Mouse (Mus musculus) limb, embryonic 10.5 days (tissue): ENCODE results near the gene Gm10234. TPM values are rescaled to one million over a fixed set of nuclear protein-coding genes. Genes with fewer than 3 reads are reported as not detected.

Experiments
- DNase-seq: peaks from one replicate; pipeline ENCODE4 v3.0.0-alpha.2; 2017; ENCODE audit warnings: low spot score
- H3K27ac ChIP-seq: fragments of 300-500 bp; sonication (generic); 2 replicates; pipeline ENCODE4 v1.5.1; 2016; ENCODE audit warnings: mild to moderate bottlenecking
- H3K27me3 ChIP-seq: fragments of 300-500 bp; sonication (generic); 2 replicates; pipeline ENCODE4 v1.6.1; 2016; ENCODE audit warnings: low read depth, mild to moderate bottlenecking; ENCODE audit not compliant: poor library complexity, severe bottlenecking
- H3K36me3 ChIP-seq: fragments of 300-500 bp; sonication (generic); 2 replicates; pipeline ENCODE4 v1.6.1; 2016; ENCODE audit warnings: mild to moderate bottlenecking, moderate library complexity
- H3K4me1 ChIP-seq: fragments of 300-500 bp; sonication (generic); 2 replicates; pipeline ENCODE4 v1.6.1; 2016
- H3K4me3 ChIP-seq: fragments of 300-500 bp; sonication (generic); 2 replicates; pipeline ENCODE4 v1.5.1; 2016; ENCODE audit warnings: mild to moderate bottlenecking, moderate library complexity
- H3K9me3 ChIP-seq: fragments of 300-500 bp; sonication (generic); replicated peaks from 2 replicates; pipeline ENCODE4 v1.6.1; 2016; ENCODE audit warnings: mild to moderate bottlenecking
- WGBS: fragments of 180-500 bp; shearing (Covaris S2); methylation state at CpG from one replicate; pipeline ENCODE4 v1.1.7; 2016; 5-methylcytosine and 5-hydroxymethylcytosine counted together
- polyA plus RNA-seq: library from polyadenylated mRNA; unstranded; fragments of >200 nt; fragmentation: Nextera tagmentation; extraction: Ambion mirVana; gene quantifications from 2 replicates; pipeline ENCODE4 v1.2.1, GENCODE M21; 2016

Gm10234 gene
- polyA plus RNA-seq: not detected in 2 replicates

- H3K9me3 ChIP-seq: no peaks in the 10 kb centered on the region
- no peaks in the 10 kb centered on the region for H3K36me3 ChIP-seq
- no peak for DNase-seq
- no peaks in the 10 kb centered on the region for H3K4me1 ChIP-seq
- peaks cover 6% of the 10 kb centered on the region; the same call in 1 of the 2 replicates for H3K27me3 ChIP-seq
- no peak within 1 kb of the TSS for H3K4me3 ChIP-seq
- no peak within 1 kb of the TSS for H3K27ac ChIP-seq
These were observed at the start of gene Gm10234 for GRCm38 (mm10) chr6:95321812-95322211. Gene Gm10234, plus strand, starts transcription at chr6:95322112.

- Histone ChIP-seq H3K27ac (no peak overlapping the region), H3K9me3 (no peaks in the 10 kb centered on the region), H3K36me3 (no peaks in the 10 kb centered on the region), H3K27me3 (no peaks in the 10 kb centered on the region), H3K4me1 (no peaks in the 10 kb centered on the region), H3K4me3 (no peak overlapping the region)
- no peak for DNase-seq
- WGBS: 91% methylated on average over 1 of the region's 1 CpGs
These were observed 44.3 kb upstream of the Gm10234 start for GRCm38 (mm10) chr6:95277633-95278032.

GRCm38 (mm10) chr6:95296025-95296424 is 25.9 kb upstream of the Gm10234 start:
- Histone ChIP-seq H3K27ac (no peak overlapping the region), H3K27me3 (no peaks in the 10 kb centered on the region), H3K9me3 (no peaks in the 10 kb centered on the region), H3K4me1 (no peaks in the 10 kb centered on the region), H3K4me3 (no peak overlapping the region), H3K36me3 (no peaks in the 10 kb centered on the region)
- WGBS: 91% methylated on average over 4 of the region's 4 CpGs
- DNase-seq: no peak

- no peak overlapping the region for H3K4me3 ChIP-seq
- no peak for DNase-seq
- H3K27me3 ChIP-seq: no peaks in the 10 kb centered on the region
- H3K27ac ChIP-seq: no peak overlapping the region
- no peaks in the 10 kb centered on the region for H3K4me1 ChIP-seq
- WGBS: 80% methylated on average over 3 of the region's 3 CpGs
- H3K9me3 ChIP-seq: no peaks in the 10 kb centered on the region
- H3K36me3 ChIP-seq: no peaks in the 10 kb centered on the region
These were observed 23.5 kb upstream of the Gm10234 start for GRCm38 (mm10) chr6:95298387-95298786.

GRCm38 (mm10) chr6:95300658-95301057 is 21.3 kb upstream of the Gm10234 start:
- 76% methylated on average over 2 of the region's 2 CpGs for WGBS
- H3K4me1 ChIP-seq: no peaks in the 10 kb centered on the region
- no peak overlapping the region for H3K4me3 ChIP-seq
- DNase-seq: no peak
- H3K36me3 ChIP-seq: no peaks in the 10 kb centered on the region
- H3K9me3 ChIP-seq: no peaks in the 10 kb centered on the region
- no peak overlapping the region for H3K27ac ChIP-seq
- no peaks in the 10 kb centered on the region for H3K27me3 ChIP-seq

DNA sequence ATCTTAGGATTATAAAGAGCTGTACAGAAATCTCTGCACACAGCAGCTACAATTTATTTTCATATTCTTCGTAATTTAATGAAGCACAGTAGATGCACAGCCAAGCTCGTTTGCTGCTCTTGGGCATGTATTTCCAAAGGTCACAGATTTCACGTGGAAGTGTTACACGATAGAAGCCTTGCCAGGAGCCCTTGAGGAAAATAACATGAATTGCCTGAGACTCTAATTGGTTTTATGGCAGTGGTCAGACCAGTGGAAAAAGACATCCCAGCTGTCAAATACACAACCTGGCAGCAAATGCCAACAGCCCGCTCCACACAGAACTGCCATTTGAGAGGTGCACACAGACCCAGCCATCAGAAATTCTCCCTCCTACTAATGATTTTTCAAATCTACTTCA is 9.3 kb downstream of the Gm10234 start:
- no peaks in the 10 kb centered on the region for H3K27me3 ChIP-seq
- WGBS: 71% methylated on average over 5 of the region's 5 CpGs
- H3K27ac ChIP-seq: no peak overlapping the region
- no peaks in the 10 kb centered on the region for H3K36me3 ChIP-seq
- peaks cover 31% of the 10 kb centered on the region for H3K4me1 ChIP-seq
- no peak overlapping the region for H3K4me3 ChIP-seq
- no peak for DNase-seq
- H3K9me3 ChIP-seq: no peaks in the 10 kb centered on the region

GRCm38 (mm10) chr6:95334781-95335180 is 12.9 kb downstream of the Gm10234 start:
- Histone ChIP-seq H3K36me3 (no peaks in the 10 kb centered on the region), H3K4me1 (peaks cover 31% of the 10 kb centered on the region), H3K4me3 (no peak overlapping the region), H3K27me3 (no peaks in the 10 kb centered on the region), H3K9me3 (no peaks in the 10 kb centered on the region), H3K27ac (no peak overlapping the region)
- DNase-seq: no peak
- 89% methylated on average over 6 of the region's 6 CpGs for WGBS

DNA sequence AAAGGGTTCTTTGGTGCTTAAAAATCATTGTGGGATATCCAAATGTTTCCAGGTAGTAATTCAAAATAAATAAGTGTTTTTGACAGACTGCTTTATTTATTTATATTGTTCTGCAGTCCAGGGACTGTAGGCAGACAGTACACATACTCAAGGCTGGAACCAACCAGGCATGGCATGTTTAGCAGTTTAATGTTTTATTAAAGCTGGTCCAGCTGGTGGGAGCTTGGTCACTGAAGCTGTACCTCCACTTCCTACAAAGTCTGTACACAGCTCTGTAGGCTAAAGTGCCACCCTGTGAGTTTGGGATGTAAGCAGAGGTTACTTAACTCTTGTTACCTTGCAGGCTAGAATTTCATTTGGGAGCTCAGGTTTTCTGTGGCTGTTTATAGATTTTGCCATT is 27.5 kb downstream of the Gm10234 start:
- H3K27me3 ChIP-seq: no peaks in the 10 kb centered on the region
- no peaks in the 10 kb centered on the region for H3K4me1 ChIP-seq
- no peaks in the 10 kb centered on the region for H3K9me3 ChIP-seq
- no peak for DNase-seq
- no peak overlapping the region for H3K4me3 ChIP-seq
- H3K36me3 ChIP-seq: no peaks in the 10 kb centered on the region
- H3K27ac ChIP-seq: no peak overlapping the region

GRCm38 (mm10) chr6:95353043-95353442 is 31.1 kb downstream of the Gm10234 start:
- WGBS: 90% methylated on average over 7 of the region's 7 CpGs
- no peaks in the 10 kb centered on the region for H3K9me3 ChIP-seq
- H3K27me3 ChIP-seq: no peaks in the 10 kb centered on the region
- H3K4me1 ChIP-seq: no peaks in the 10 kb centered on the region
- no peak for DNase-seq
- H3K27ac ChIP-seq: no peak overlapping the region
- H3K36me3 ChIP-seq: no peaks in the 10 kb centered on the region
- no peak overlapping the region for H3K4me3 ChIP-seq

GRCm38 (mm10) chr6:95353886-95354285 is 32.0 kb downstream of the Gm10234 start:
- H3K36me3 ChIP-seq: no peaks in the 10 kb centered on the region
- no peaks in the 10 kb centered on the region for H3K27me3 ChIP-seq
- 81% methylated on average over 1 of the region's 1 CpGs for WGBS
- no peaks in the 10 kb centered on the region for H3K4me1 ChIP-seq
- H3K27ac ChIP-seq: no peak overlapping the region
- no peak overlapping the region for H3K4me3 ChIP-seq
- H3K9me3 ChIP-seq: no peaks in the 10 kb centered on the region
- no peak for DNase-seq

- 94% methylated on average over 5 of the region's 5 CpGs for WGBS
These were observed 38.2 kb downstream of the Gm10234 start for GRCm38 (mm10) chr6:95360084-95360483.

GRCm38 (mm10) chr6:95362707-95363106 is 40.8 kb downstream of the Gm10234 start:
- Histone ChIP-seq H3K27me3 (no peaks in the 10 kb centered on the region), H3K27ac (no peak overlapping the region), H3K36me3 (no peaks in the 10 kb centered on the region), H3K4me1 (no peaks in the 10 kb centered on the region), H3K4me3 (no peak overlapping the region), H3K9me3 (no peaks in the 10 kb centered on the region)
- DNase-seq: no peak
- WGBS: 90% methylated on average over 5 of the region's 5 CpGs

More at GRCm38 (mm10) chr6:95360084-95360483, 38.2 kb downstream of the Gm10234 start:
- H3K27ac ChIP-seq: no peak overlapping the region
- H3K4me3 ChIP-seq: no peak overlapping the region
- no peaks in the 10 kb centered on the region for H3K27me3 ChIP-seq
- no peaks in the 10 kb centered on the region for H3K36me3 ChIP-seq
- H3K9me3 ChIP-seq: no peaks in the 10 kb centered on the region
- H3K4me1 ChIP-seq: no peaks in the 10 kb centered on the region
- no peak for DNase-seq

DNA sequence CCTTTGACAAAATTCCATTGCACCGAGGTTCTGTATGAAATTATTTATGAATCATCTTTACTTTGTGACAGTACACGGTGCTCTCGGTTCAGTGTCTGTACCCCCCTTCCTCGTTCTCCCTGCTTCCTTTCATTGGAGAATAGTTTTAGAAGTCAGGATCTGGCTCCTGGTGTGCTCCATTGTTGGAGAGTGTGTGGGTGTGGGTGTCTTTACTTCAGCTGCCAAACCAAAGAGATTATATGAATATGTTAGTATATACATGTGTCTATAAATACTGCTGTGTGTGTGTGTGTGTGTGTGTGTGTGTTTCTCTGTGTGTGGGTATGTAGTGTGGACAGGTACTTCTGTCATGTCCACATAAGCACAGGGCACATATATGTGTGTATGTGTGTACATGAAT is 49.9 kb downstream of the Gm10234 start:
- Histone ChIP-seq H3K4me3 (no peak overlapping the region), H3K36me3 (no peaks in the 10 kb centered on the region), H3K4me1 (no peaks in the 10 kb centered on the region), H3K27me3 (no peaks in the 10 kb centered on the region), H3K9me3 (no peaks in the 10 kb centered on the region), H3K27ac (no peak overlapping the region)
- no peak for DNase-seq
- 90% methylated on average over 4 of the region's 4 CpGs for WGBS
